Mouse (Mus musculus) embryonic fibroblast, embryonic 13.5 days (primary cell): ENCODE data around the gene Dcp1b. TPM values are rescaled to one million over a fixed set of nuclear protein-coding genes. Genes with fewer than 3 reads are reported as not detected.

Experiments used
- H3K27ac ChIP-seq: 2 replicates; pipeline ENCODE4 v1.5.1; 2012; ENCODE audit warnings: low read length, control low read depth, inconsistent platforms; ENCODE audit not compliant: insufficient read depth
- H3K4me1 ChIP-seq: 2 replicates; pipeline ENCODE4 v1.6.1; 2011; ENCODE audit warnings: low read length; ENCODE audit not compliant: control insufficient read depth, insufficient read depth
- H3K4me3 ChIP-seq: 2 replicates; pipeline ENCODE4 v1.5.1; 2011; ENCODE audit warnings: mild to moderate bottlenecking, control low read depth, low read length; ENCODE audit not compliant: insufficient read depth
- CTCF ChIP-seq: IDR thresholded peaks from 2 replicates; pipeline ENCODE4 v1.5.1; 2011; ENCODE audit warnings: mild to moderate bottlenecking, control low read depth, low read length, moderate library complexity, borderline replicate concordance; ENCODE audit not compliant: insufficient read depth
- POLR2A ChIP-seq: IDR thresholded peaks from 2 replicates; pipeline ENCODE4 v1.6.1; 2011; ENCODE audit warnings: low read depth, mild to moderate bottlenecking, control low read depth, low read length, moderate library complexity
- polyA plus RNA-seq: library from polyadenylated mRNA; stranded (reverse); fragments of >200 nt; gene quantifications from 2 replicates; pipeline ENCODE4 v1.2.4, GENCODE M21; 2011; ENCODE audit warnings: low read depth; ENCODE audit not compliant: missing spikeins, insufficient read length

Gene Dcp1b
- polyA plus RNA-seq, 1 experiment = 8.2 TPM

- no peak overlapping the region for H3K27ac ChIP-seq
- no peaks in the 10 kb centered on the region for H3K4me1 ChIP-seq
- TF ChIP-seq CTCF = no peak
- TF ChIP-seq POLR2A = no peak
- no peak overlapping the region for H3K4me3 ChIP-seq
These were observed 50.7 kb downstream of the Dcp1b start for GRCm38 (mm10) chr6:119225731-119226130.

GRCm38 (mm10) chr6:119227001-119227400 lies 51.9 kb downstream of the Dcp1b start:
- no peak overlapping the region for H3K4me3 ChIP-seq
- TF ChIP-seq CTCF = no peak
- no peak for TF ChIP-seq POLR2A
- H3K4me1 ChIP-seq = no peaks in the 10 kb centered on the region
- no peak overlapping the region for H3K27ac ChIP-seq

- no peak for TF ChIP-seq POLR2A
- TF ChIP-seq CTCF = no peak
- Histone ChIP-seq H3K27ac (no peak overlapping the region), H3K4me3 (no peak overlapping the region), H3K4me1 (no peaks in the 10 kb centered on the region)
These were observed 54.0 kb downstream of the Dcp1b start for GRCm38 (mm10) chr6:119228861-119229603.

GRCm38 (mm10) chr6:119233066-119233465 lies 58.0 kb downstream of the Dcp1b start:
- no peak overlapping the region for H3K4me3 ChIP-seq
- no peak overlapping the region for H3K27ac ChIP-seq
- TF ChIP-seq POLR2A = no peak
- TF ChIP-seq CTCF = no peak
- no peaks in the 10 kb centered on the region for H3K4me1 ChIP-seq

- TF ChIP-seq POLR2A (no peak), CTCF (no peak)
- no peaks in the 10 kb centered on the region for H3K4me1 ChIP-seq
These were observed 60.4 kb downstream of the Dcp1b start for GRCm38 (mm10) chr6:119235441-119235840.

GRCm38 (mm10) chr6:119236241-119236640 lies 61.2 kb downstream of the Dcp1b start, which contains the start of gene Cacna2d4:
Gene Cacna2d4 (plus strand): TSS chr6:119236526.
- Histone ChIP-seq H3K4me3 (no peak within 1 kb of the TSS), H3K4me1 (no peaks in the 10 kb centered on the region), H3K27ac (no peak within 1 kb of the TSS)
- no peak for TF ChIP-seq POLR2A
- TF ChIP-seq CTCF = no peak

More at GRCm38 (mm10) chr6:119235441-119235840, 60.4 kb downstream of the Dcp1b start:
- H3K27ac ChIP-seq = no peak overlapping the region
- no peak overlapping the region for H3K4me3 ChIP-seq

GRCm38 (mm10) chr6:119237427-119237989 lies 62.5 kb downstream of the Dcp1b start:
- no peak overlapping the region for H3K4me3 ChIP-seq

GRCm38 (mm10) chr6:119239341-119240005 lies 64.4 kb downstream of the Dcp1b start:
- Histone ChIP-seq H3K4me1 (no peaks in the 10 kb centered on the region), H3K27ac (no peak overlapping the region)
- TF ChIP-seq CTCF (no peak), POLR2A (no peak)

More at GRCm38 (mm10) chr6:119237427-119237989, 62.5 kb downstream of the Dcp1b start:
- no peaks in the 10 kb centered on the region for H3K4me1 ChIP-seq
- no peak overlapping the region for H3K27ac ChIP-seq
- TF ChIP-seq CTCF (no peak), POLR2A (no peak)

GRCm38 (mm10) chr6:119240256-119240655 lies 65.2 kb downstream of the Dcp1b start:
- Histone ChIP-seq H3K4me3 (no peak overlapping the region), H3K27ac (no peak overlapping the region), H3K4me1 (no peaks in the 10 kb centered on the region)
- no peak for TF ChIP-seq POLR2A
- TF ChIP-seq CTCF = no peak

More at GRCm38 (mm10) chr6:119239341-119240005, 64.4 kb downstream of the Dcp1b start:
- no peak overlapping the region for H3K4me3 ChIP-seq
